Mouse (Mus musculus) fibroblast of lung, adult 2 months (primary cell): ENCODE measurements around the gene Mbip.

Experiments used
- DNase-seq: peaks from one replicate; pipeline ENCODE4 v3.0.0-alpha.2; 2011; ENCODE audit warnings: low read depth

The Mbip gene

GRCm38 (mm10) chr12:56345367-56346089 is at the start of gene Mbip:
Mbip (minus strand) TSS chr12:56345894.
- DNase-seq = peak; percentile 91

GRCm38 (mm10) chr12:56387647-56388205 is 42.0 kb upstream of the Mbip start:
- DNase-seq = no peak

- DNase-seq = no peak
These were observed 41.4 kb upstream of the Mbip start for GRCm38 (mm10) chr12:56386955-56387646.

- DNase-seq = no peak
These were observed 851 bp downstream of the Mbip start for GRCm38 (mm10) chr12:56344771-56345314.

- DNase-seq = no peak
These were observed 6.2 kb downstream of the Mbip start for GRCm38 (mm10) chr12:56339295-56340056.

GRCm38 (mm10) chr12:56333461-56333860 is 12.2 kb downstream of the Mbip start:
- no peak for DNase-seq

GRCm38 (mm10) chr12:56332475-56332874 is 13.2 kb downstream of the Mbip start:
- DNase-seq = no peak

- DNase-seq = no peak
These were observed 18.2 kb downstream of the Mbip start for GRCm38 (mm10) chr12:56327448-56327998.

- peak; percentile 76 for DNase-seq
These were observed 19.8 kb downstream of the Mbip start for GRCm38 (mm10) chr12:56325851-56326250.

- DNase-seq = no peak
These were observed 26.8 kb downstream of the Mbip start for GRCm38 (mm10) chr12:56318941-56319340.

GRCm38 (mm10) chr12:56318059-56318458 is 27.6 kb downstream of the Mbip start:
- no peak for DNase-seq

GRCm38 (mm10) chr12:56305758-56306157 is 39.9 kb downstream of the Mbip start:
- DNase-seq = no peak

GRCm38 (mm10) chr12:56302321-56303017 is 43.2 kb downstream of the Mbip start:
- no peak for DNase-seq

GRCm38 (mm10) chr12:56301487-56302293 is 44.0 kb downstream of the Mbip start:
- DNase-seq = no peak

- DNase-seq = no peak
These were observed 46.1 kb downstream of the Mbip start for GRCm38 (mm10) chr12:56299610-56300009.

- no peak for DNase-seq
These were observed 46.8 kb downstream of the Mbip start for GRCm38 (mm10) chr12:56298919-56299318.

GRCm38 (mm10) chr12:56297921-56298830 is 47.5 kb downstream of the Mbip start:
- no peak for DNase-seq

GRCm38 (mm10) chr12:56297099-56297498 is 48.6 kb downstream of the Mbip start:
- DNase-seq = no peak

GRCm38 (mm10) chr12:56296524-56296923 is 49.2 kb downstream of the Mbip start:
- no peak for DNase-seq
